Mouse (Mus musculus): ENCODE measurements around the gene Gdpd1. TPM values are rescaled to one million over a fixed set of nuclear protein-coding genes. Genes with fewer than 3 reads are reported as not detected.
"Not testable (repeated sequence)": the region's sequence is repeated elsewhere in the genome, so short reads cannot be mapped to it uniquely, and the experiment has no call there.

Gene Gdpd1
- 2.7 and 4.5 TPM in 2 replicates for total RNA-seq (2017)

- peak; percentile 95 for ATAC-seq (replicated peaks; ENCODE audit: low read depth, poor library complexity, severe bottlenecking)
Measured at GRCm38 (mm10) chr11:87073866-87074440, at the start of gene Gdpd1. Gene Gdpd1 (minus strand): TSS chr11:87074062.

- ATAC-seq (replicated peaks; ENCODE audit: low read depth, poor library complexity, severe bottlenecking), result no peak
Measured at GRCm38 (mm10) chr11:87121864-87122263, 48.0 kb upstream of the Gdpd1 start.

GRCm38 (mm10) chr11:87110172-87110909 lies 36.5 kb upstream of the Gdpd1 start:
- no peak for ATAC-seq (replicated peaks; ENCODE audit: low read depth, poor library complexity, severe bottlenecking)

GRCm38 (mm10) chr11:87109519-87110171 lies 35.8 kb upstream of the Gdpd1 start:
- no peak for ATAC-seq (replicated peaks; ENCODE audit: low read depth, poor library complexity, severe bottlenecking)

- ATAC-seq (replicated peaks; ENCODE audit: low read depth, poor library complexity, severe bottlenecking), result peak; percentile 93
Measured at GRCm38 (mm10) chr11:87108755-87109518, 35.1 kb upstream of the Gdpd1 start, which contains the start of gene Ska2. Gene Ska2 (plus strand): TSS chr11:87109234.

- ATAC-seq (replicated peaks; ENCODE audit: low read depth, poor library complexity, severe bottlenecking), result no peak
Measured at GRCm38 (mm10) chr11:87108409-87108754, 34.5 kb upstream of the Gdpd1 start, which contains the start of gene Prr11. Gene Prr11 (minus strand): TSS chr11:87108708.

- no peak for ATAC-seq (replicated peaks; ENCODE audit: low read depth, poor library complexity, severe bottlenecking)
Measured at GRCm38 (mm10) chr11:87087142-87087541, 13.3 kb upstream of the Gdpd1 start.

GRCm38 (mm10) chr11:87086290-87086984 lies 12.6 kb upstream of the Gdpd1 start, which contains the start of gene Smg8:
Gene Smg8 (minus strand): TSS chr11:87086774.
- peak; percentile 99 for ATAC-seq (replicated peaks; ENCODE audit: low read depth, poor library complexity, severe bottlenecking)

- ATAC-seq (replicated peaks; ENCODE audit: low read depth, poor library complexity, severe bottlenecking), result no peak
Measured at GRCm38 (mm10) chr11:87085461-87085860, 11.6 kb upstream of the Gdpd1 start.

- ATAC-seq (replicated peaks; ENCODE audit: low read depth, poor library complexity, severe bottlenecking), result no peak
Measured at GRCm38 (mm10) chr11:87083712-87084111, 9.8 kb upstream of the Gdpd1 start.

GRCm38 (mm10) chr11:87073343-87073865 lies 458 bp downstream of the Gdpd1 start:
- ATAC-seq (replicated peaks; ENCODE audit: low read depth, poor library complexity, severe bottlenecking), result peak; percentile 64

- no peak for ATAC-seq (replicated peaks; ENCODE audit: low read depth, poor library complexity, severe bottlenecking)
Measured at GRCm38 (mm10) chr11:87062087-87062486, 11.8 kb downstream of the Gdpd1 start.

GRCm38 (mm10) chr11:87060410-87060809 lies 13.5 kb downstream of the Gdpd1 start:
- ATAC-seq (replicated peaks; ENCODE audit: low read depth, poor library complexity, severe bottlenecking), result no peak

- ATAC-seq (replicated peaks; ENCODE audit: low read depth, poor library complexity, severe bottlenecking), result no peak
Measured at GRCm38 (mm10) chr11:87056286-87056685, 17.6 kb downstream of the Gdpd1 start.

GRCm38 (mm10) chr11:87048900-87049299 lies 25.0 kb downstream of the Gdpd1 start:
- ATAC-seq (replicated peaks; ENCODE audit: low read depth, poor library complexity, severe bottlenecking), result not testable (repeated sequence)

GRCm38 (mm10) chr11:87046968-87047367 lies 26.9 kb downstream of the Gdpd1 start:
- no peak for ATAC-seq (replicated peaks; ENCODE audit: low read depth, poor library complexity, severe bottlenecking)

GRCm38 (mm10) chr11:87043052-87043451 lies 30.8 kb downstream of the Gdpd1 start:
- ATAC-seq (replicated peaks; ENCODE audit: low read depth, poor library complexity, severe bottlenecking), result no peak

- peak; percentile 86 for ATAC-seq (replicated peaks; ENCODE audit: low read depth, poor library complexity, severe bottlenecking)
Measured at GRCm38 (mm10) chr11:87039307-87039963, 34.4 kb downstream of the Gdpd1 start.

- ATAC-seq (replicated peaks; ENCODE audit: low read depth, poor library complexity, severe bottlenecking), result no peak
Measured at GRCm38 (mm10) chr11:87036180-87036579, 37.7 kb downstream of the Gdpd1 start.

Data from common myeloid progenitor, adult 5-6 weeks (primary cell).